Mouse (Mus musculus) heart, embryonic 11.5 days (tissue): Measurements from ENCODE around the gene Mien1. TPM values are rescaled to one million over a fixed set of nuclear protein-coding genes. Genes with fewer than 3 reads are reported as not detected.

Experiments
- ATAC-seq: fragments of 200-750 bp; cut with Nextera tagmentation; replicated peaks from 2 replicates; pipeline ENCODE4 v1.8.0; 2017; ENCODE audit warnings: moderate library complexity; ENCODE audit not compliant: insufficient number of reproducible peaks, low FRiP score, low TSS enrichment
- H3K27ac ChIP-seq: fragments of 300-500 bp; sonication (generic); 2 replicates; pipeline ENCODE4 v1.5.1; 2014; ENCODE audit warnings: mild to moderate bottlenecking, low read depth, low read length
- H3K27me3 ChIP-seq: fragments of 300-500 bp; sonication (generic); 2 replicates; pipeline ENCODE4 v1.6.1; 2014; ENCODE audit warnings: mild to moderate bottlenecking, low read length, mixed read lengths; ENCODE audit not compliant: control insufficient read depth, insufficient read depth
- H3K36me3 ChIP-seq: fragments of 300-500 bp; sonication (generic); 2 replicates; pipeline ENCODE4 v1.6.1; 2014; ENCODE audit warnings: mild to moderate bottlenecking, low read length, moderate library complexity, mixed read lengths; ENCODE audit not compliant: control insufficient read depth, insufficient read depth
- H3K4me1 ChIP-seq: fragments of 300-500 bp; sonication (generic); 2 replicates; pipeline ENCODE4 v1.6.1; 2014; ENCODE audit warnings: low read length; ENCODE audit not compliant: control insufficient read depth, insufficient read depth
- H3K4me2 ChIP-seq: fragments of 300-500 bp; sonication (generic); 2 replicates; pipeline ENCODE4 v1.6.1; 2014; ENCODE audit warnings: mild to moderate bottlenecking, moderate library complexity
- H3K4me3 ChIP-seq: fragments of 300-500 bp; sonication (generic); 2 replicates; pipeline ENCODE4 v1.5.1; 2014; ENCODE audit warnings: low read depth, low read length
- H3K9ac ChIP-seq: fragments of 300-500 bp; sonication (generic); 2 replicates; pipeline ENCODE4 v1.6.1; 2014; ENCODE audit warnings: mild to moderate bottlenecking, low read depth, low read length, moderate library complexity
- H3K9me3 ChIP-seq: fragments of 300-500 bp; sonication (generic); replicated peaks from 2 replicates; pipeline ENCODE4 v1.6.1; 2016; ENCODE audit warnings: low read length; ENCODE audit not compliant: control insufficient read depth
- WGBS: fragments of 180-500 bp; shearing (Covaris S2); extraction: QIAGEN DNeasy Blood & Tissue Kit; methylation state at CpG from one replicate; pipeline ENCODE4 v1.1.7; 2014; ENCODE audit not compliant: insufficient replicate concordance; 5-methylcytosine and 5-hydroxymethylcytosine counted together
- polyA plus RNA-seq: library from polyadenylated mRNA; unstranded; fragments of >200 nt; fragmentation: Nextera tagmentation; extraction: Ambion mirVana; gene quantifications from 2 replicates; pipeline ENCODE4 v1.2.1, GENCODE M21; 2014

Gene Mien1
- polyA plus RNA-seq = 107 and 110 TPM in 2 replicates

- Histone ChIP-seq H3K4me1 (no peaks in the 10 kb centered on the region; the same call in 1 of the 2 replicates), H3K4me3 (peak within 1 kb of the TSS; percentile 70), H3K36me3 (peaks cover 19% of the 10 kb centered on the region), H3K9ac (peak within 1 kb of the TSS; percentile 75), H3K27me3 (no peaks in the 10 kb centered on the region), H3K9me3 (no peaks in the 10 kb centered on the region), H3K4me2 (peak within 1 kb of the TSS; percentile 62), H3K27ac (peak within 1 kb of the TSS; percentile 38; the same call in 1 of the 2 replicates)
- peak; percentile 75 for ATAC-seq
- 2% methylated on average over 43 of the region's 43 CpGs for WGBS
These were observed at the start of gene Mien1 for GRCm38 (mm10) chr11:98438331-98439158. Gene Mien1 (minus strand): TSS chr11:98438991.

GRCm38 (mm10) chr11:98487526-98488040 lies 48.8 kb upstream of the Mien1 start:
- no peaks in the 10 kb centered on the region for H3K4me1 ChIP-seq
- WGBS = 64% methylated on average over 5 of the region's 5 CpGs
- H3K36me3 ChIP-seq = no peaks in the 10 kb centered on the region
- ATAC-seq = no peak
- no peak overlapping the region for H3K9ac ChIP-seq
- H3K4me3 ChIP-seq = no peak overlapping the region
- no peaks in the 10 kb centered on the region for H3K9me3 ChIP-seq
- H3K27me3 ChIP-seq = no peaks in the 10 kb centered on the region
- H3K4me2 ChIP-seq = no peak overlapping the region
- no peak overlapping the region for H3K27ac ChIP-seq

- Histone ChIP-seq H3K4me3 (no peak overlapping the region), H3K9ac (no peak overlapping the region), H3K9me3 (no peaks in the 10 kb centered on the region), H3K36me3 (no peaks in the 10 kb centered on the region), H3K27ac (no peak overlapping the region), H3K4me1 (no peaks in the 10 kb centered on the region), H3K4me2 (no peak overlapping the region), H3K27me3 (no peaks in the 10 kb centered on the region)
- no peak for ATAC-seq
- 81% methylated on average over 2 of the region's 2 CpGs for WGBS
These were observed 47.0 kb upstream of the Mien1 start for GRCm38 (mm10) chr11:98485749-98486148.

GRCm38 (mm10) chr11:98482067-98482466 lies 43.3 kb upstream of the Mien1 start:
- no peaks in the 10 kb centered on the region for H3K9me3 ChIP-seq
- H3K36me3 ChIP-seq = no peaks in the 10 kb centered on the region
- H3K9ac ChIP-seq = no peak overlapping the region
- H3K27ac ChIP-seq = no peak overlapping the region
- no peak overlapping the region for H3K4me2 ChIP-seq
- 79% methylated on average over 10 of the region's 10 CpGs for WGBS
- no peak overlapping the region for H3K4me3 ChIP-seq
- H3K4me1 ChIP-seq = no peaks in the 10 kb centered on the region
- ATAC-seq = no peak
- H3K27me3 ChIP-seq = no peaks in the 10 kb centered on the region

- no peak overlapping the region for H3K4me3 ChIP-seq
- H3K36me3 ChIP-seq = no peaks in the 10 kb centered on the region
- WGBS = 68% methylated on average over 6 of the region's 6 CpGs
- H3K4me1 ChIP-seq = no peaks in the 10 kb centered on the region
- H3K9ac ChIP-seq = no peak overlapping the region
- no peaks in the 10 kb centered on the region for H3K9me3 ChIP-seq
- no peak overlapping the region for H3K4me2 ChIP-seq
- no peaks in the 10 kb centered on the region for H3K27me3 ChIP-seq
- no peak overlapping the region for H3K27ac ChIP-seq
- ATAC-seq = no peak
These were observed 42.4 kb upstream of the Mien1 start for GRCm38 (mm10) chr11:98481231-98481630.

GRCm38 (mm10) chr11:98479940-98480497 lies 41.2 kb upstream of the Mien1 start:
- H3K36me3 ChIP-seq = no peaks in the 10 kb centered on the region
- no peak overlapping the region for H3K4me3 ChIP-seq
- H3K4me1 ChIP-seq = no peaks in the 10 kb centered on the region
- H3K4me2 ChIP-seq = no peak overlapping the region
- no peak for ATAC-seq
- H3K9ac ChIP-seq = no peak overlapping the region
- 76% methylated on average over 12 of the region's 12 CpGs for WGBS
- H3K27ac ChIP-seq = no peak overlapping the region
- H3K27me3 ChIP-seq = no peaks in the 10 kb centered on the region
- H3K9me3 ChIP-seq = no peaks in the 10 kb centered on the region

GRCm38 (mm10) chr11:98479026-98479939 lies 40.5 kb upstream of the Mien1 start:
- no peak overlapping the region for H3K4me2 ChIP-seq
- no peaks in the 10 kb centered on the region for H3K36me3 ChIP-seq
- no peaks in the 10 kb centered on the region for H3K9me3 ChIP-seq
- no peaks in the 10 kb centered on the region for H3K4me1 ChIP-seq
- no peaks in the 10 kb centered on the region for H3K27me3 ChIP-seq
- no peak overlapping the region for H3K9ac ChIP-seq
- no peak overlapping the region for H3K4me3 ChIP-seq
- 68% methylated on average over 13 of the region's 13 CpGs for WGBS
- no peak overlapping the region for H3K27ac ChIP-seq
- no peak for ATAC-seq

- no peaks in the 10 kb centered on the region; the same call in 1 of the 2 replicates for H3K4me1 ChIP-seq
- 60% methylated on average over 13 of the region's 14 CpGs for WGBS
- no peaks in the 10 kb centered on the region for H3K9me3 ChIP-seq
- H3K4me2 ChIP-seq = no peak overlapping the region
- H3K9ac ChIP-seq = no peak overlapping the region
- H3K4me3 ChIP-seq = no peak overlapping the region
- no peak for ATAC-seq
- no peaks in the 10 kb centered on the region for H3K27me3 ChIP-seq
- H3K27ac ChIP-seq = no peak overlapping the region
- no peaks in the 10 kb centered on the region for H3K36me3 ChIP-seq
These were observed 38.4 kb upstream of the Mien1 start for GRCm38 (mm10) chr11:98477011-98477701.
